Mouse (Mus musculus) common myeloid progenitor, adult 5-6 weeks (primary cell): ENCODE results near the gene Catsper4. TPM values are rescaled to one million over a fixed set of nuclear protein-coding genes. Genes with fewer than 3 reads are reported as not detected.
"Not testable (repeated sequence)": the region's sequence is repeated elsewhere in the genome, so short reads cannot be mapped to it uniquely, and the experiment has no call there.

Source experiments
- ATAC-seq: replicated peaks from 2 replicates; pipeline ENCODE4 v1.8.0; 2016; ENCODE audit warnings: low read depth, mild to moderate bottlenecking, moderate TSS enrichment, inconsistent platforms; ENCODE audit not compliant: poor library complexity, severe bottlenecking
- total RNA-seq: library from RNA; stranded (forward); fragments of 200-1000, 187-1606 nt; gene quantifications from 2 replicates; pipeline ENCODE4 v1.2.3, GENCODE M21; 2017

The Catsper4 gene
- not detected in 2 replicates for total RNA-seq

DNA sequence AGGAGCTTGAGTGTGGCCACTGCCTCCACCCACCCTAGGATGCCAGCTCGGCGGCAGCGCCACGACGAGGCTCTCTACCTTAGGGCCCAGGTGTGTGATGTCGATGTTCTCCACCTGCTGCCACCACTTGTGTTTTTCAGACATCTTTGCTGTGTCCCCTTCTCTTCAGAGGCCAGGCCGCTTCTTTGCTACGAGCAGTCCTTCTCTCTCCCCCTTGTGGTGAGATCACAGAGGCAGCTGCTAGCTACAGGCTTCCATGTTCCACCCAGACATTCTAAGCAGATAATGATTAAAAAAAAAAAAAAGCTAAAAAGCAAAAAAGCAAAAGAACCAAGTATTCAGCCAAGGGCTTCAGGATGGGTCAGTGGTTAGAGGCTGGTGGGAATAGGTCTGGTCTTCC is at the start of gene Catsper4:
Catsper4 (minus strand) TSS at position 190 of the 400 bp plus-strand sequence.
- ATAC-seq: no peak

DNA sequence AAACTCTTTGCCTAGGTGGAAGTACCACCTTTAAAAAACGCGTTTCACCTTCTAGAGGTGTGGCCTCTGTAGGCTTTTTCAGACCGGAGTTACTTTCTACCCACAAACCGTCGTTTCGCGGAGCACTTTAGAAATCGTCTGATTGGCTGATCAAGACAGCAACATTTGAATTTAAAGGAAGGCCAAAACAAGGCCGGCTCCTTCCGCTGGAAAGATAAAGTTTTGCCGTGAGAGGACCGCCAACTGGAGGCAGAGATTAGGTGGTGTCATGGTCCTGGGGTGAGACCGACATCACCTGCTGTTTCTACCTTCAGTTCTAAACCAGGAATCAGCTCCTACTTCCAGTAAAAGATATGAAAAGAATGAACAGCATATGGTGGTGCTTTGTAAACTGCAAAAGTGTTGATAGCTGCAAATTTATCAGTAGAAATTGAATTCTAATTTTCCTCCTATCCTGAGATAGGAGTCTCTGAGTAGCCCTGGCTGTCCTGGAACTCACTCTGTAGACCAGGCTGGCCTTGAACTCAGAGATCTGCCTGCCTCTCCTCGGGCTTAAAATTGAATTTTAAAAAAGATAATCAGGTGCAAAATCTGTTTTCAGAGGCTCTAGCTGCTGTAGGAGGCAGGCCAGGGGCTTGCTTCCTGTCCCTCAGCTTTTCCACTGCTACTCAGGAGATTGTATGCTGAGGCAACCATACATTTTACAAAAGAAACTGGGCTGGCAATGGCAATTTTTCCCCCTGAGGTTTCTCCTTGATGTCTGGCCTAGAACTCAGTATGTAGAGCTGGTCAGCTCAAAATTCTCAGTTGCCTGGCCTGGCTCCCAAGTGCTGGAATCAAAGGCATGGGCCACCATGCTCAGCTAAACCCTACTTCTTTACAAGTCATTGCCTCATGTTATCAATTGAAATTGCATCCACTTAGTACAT is 46.5 kb upstream of the Catsper4 start:
- peak; percentile 87 for ATAC-seq

DNA sequence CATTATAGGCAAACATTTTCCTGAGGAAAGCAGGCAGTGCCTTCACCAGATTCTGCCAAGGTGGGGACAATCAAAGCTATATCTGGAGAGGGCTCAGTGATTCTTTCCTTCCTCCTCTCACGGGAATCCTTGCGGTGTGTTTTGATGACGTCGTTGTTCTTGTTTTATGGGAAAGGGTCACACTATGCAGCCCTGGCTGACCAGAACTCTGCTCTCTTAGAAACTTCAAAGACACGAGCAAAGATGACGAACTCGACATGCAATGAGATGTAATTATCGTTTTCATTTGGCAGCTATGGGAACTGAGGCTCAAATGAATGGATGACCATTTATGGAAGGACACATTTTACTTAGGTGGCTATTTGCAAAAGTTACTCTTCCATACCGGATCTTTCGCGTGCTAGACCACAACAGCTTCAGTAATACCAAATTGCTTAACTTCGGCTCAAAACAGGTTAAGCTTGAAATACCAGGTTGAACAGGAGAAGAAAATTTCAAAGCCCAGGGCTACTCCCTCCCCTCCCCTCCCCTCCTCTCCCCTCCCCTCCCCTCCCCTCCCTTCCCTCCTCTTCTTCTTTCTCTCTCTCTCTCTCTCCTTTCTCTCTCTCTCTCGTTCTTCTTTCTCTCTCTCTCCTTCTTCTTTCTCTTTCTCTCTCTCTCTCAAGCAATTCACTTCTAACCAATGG is 45.7 kb upstream of the Catsper4 start:
- no peak for ATAC-seq

GRCm38 (mm10) chr4:134271979-134272378 is 44.8 kb upstream of the Catsper4 start:
- no peak for ATAC-seq

GRCm38 (mm10) chr4:134269622-134270021 is 42.4 kb upstream of the Catsper4 start:
- ATAC-seq: not testable (repeated sequence)

DNA sequence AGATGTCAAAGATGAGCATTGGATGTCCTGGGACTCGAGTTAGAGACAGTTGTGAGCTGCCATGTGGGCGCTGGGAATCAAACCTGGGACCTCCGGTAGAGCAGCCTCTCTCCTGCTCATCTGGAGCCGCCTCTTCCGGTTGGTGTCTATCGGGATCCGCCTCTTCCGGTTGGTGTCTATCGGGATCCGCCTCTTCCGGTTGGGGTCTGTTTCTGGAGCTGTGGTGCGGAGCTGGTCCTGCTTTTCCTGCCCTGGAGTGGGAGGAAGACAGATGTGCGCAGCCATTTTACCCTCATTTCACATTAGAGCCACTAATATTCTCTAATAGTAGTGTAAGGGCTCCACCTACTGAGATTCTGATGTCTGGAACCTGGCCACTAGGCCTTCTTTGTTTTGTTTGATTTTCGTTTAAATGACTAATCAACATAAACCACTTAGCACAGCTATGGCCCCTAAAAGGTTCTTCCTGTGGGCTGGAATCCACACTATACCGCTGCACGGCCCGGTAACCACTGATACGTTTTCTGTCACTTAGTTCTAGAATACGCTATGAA is 41.0 kb upstream of the Catsper4 start:
- peak; percentile 46 for ATAC-seq

GRCm38 (mm10) chr4:134265860-134266585 is 38.8 kb upstream of the Catsper4 start:
- ATAC-seq: no peak

DNA sequence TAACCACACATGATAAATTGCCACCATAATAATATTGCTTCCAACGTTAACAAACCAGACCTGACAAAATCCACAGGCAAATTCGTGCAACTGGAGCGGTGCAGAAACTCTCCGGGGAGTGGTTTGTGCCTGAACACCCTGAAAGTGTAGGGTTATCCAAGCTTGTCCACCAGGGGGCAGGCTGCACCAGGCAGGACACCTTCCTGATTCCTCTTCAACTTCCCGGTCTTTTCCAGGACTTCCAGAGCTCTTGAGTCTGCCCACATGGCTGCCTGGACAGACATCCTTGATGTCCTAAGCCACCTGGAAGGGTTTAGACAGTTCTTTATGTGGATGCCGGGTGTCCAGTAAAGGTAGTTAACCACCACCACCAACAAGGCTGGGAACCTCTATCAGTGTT is 36.0 kb upstream of the Catsper4 start:
- 0 out of 2 replicates have a peak, but pooled peaks have one; percentile 60 for ATAC-seq

DNA sequence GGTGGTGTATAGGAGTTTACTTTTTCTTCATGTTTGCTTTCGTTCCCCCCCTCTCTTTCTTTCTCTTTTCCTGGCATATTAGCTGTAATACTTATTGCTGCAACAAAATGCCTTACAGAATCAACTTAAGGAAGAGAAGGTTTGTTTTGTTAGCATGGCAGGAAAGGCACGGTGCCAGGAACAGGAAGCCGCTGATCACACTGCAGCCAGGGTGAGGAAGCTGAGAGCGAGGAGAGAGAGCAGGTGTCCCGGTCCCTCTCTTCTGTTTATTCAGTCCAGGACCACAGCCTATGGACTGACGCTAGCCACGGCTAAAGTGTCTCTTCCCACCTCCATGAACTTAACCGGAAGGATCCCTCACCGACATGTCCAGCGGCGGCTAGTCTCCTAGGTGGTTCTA is 31.2 kb upstream of the Catsper4 start:
- peak; percentile 50; the same call in 1 of the 2 replicates for ATAC-seq

DNA sequence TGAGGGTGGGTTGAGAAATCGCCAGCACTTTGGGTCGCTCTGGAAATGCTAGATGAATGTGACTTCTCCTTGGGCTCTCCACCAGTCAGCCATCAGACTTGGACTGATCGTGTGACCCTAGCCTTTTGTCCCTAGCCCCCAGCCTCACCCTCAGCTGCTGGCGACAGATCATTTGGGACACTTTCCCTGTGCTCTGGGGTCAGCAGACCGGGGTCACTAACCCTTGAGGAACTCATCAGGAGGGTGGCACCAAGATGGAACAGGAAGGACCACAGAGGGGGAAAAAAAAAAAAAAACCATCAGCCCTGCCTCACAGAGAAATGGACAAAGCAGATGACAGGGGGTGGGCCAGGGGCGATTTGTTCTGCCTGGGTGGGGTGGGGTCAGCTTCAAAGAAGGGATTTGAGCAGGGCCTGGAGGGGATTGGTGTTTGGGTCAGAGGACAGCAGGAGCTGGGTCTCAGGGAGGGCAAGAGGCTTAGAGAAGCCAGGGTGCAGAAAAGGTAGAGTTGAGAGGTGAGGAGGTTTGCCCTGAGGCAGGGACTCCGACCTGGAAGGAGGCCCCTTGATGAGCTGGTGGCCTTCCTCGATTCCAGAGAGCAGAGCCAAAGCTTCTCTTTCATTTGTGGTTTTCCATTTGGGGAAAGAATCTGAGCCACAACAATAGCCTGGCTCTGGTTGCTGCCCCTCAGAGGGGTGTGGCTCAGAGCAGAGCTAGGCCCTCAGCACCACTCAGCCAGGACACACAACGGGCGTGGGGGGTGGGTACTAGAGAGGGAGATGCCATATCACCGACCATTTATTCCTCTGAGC is 30.2 kb upstream of the Catsper4 start:
- no peak for ATAC-seq

DNA sequence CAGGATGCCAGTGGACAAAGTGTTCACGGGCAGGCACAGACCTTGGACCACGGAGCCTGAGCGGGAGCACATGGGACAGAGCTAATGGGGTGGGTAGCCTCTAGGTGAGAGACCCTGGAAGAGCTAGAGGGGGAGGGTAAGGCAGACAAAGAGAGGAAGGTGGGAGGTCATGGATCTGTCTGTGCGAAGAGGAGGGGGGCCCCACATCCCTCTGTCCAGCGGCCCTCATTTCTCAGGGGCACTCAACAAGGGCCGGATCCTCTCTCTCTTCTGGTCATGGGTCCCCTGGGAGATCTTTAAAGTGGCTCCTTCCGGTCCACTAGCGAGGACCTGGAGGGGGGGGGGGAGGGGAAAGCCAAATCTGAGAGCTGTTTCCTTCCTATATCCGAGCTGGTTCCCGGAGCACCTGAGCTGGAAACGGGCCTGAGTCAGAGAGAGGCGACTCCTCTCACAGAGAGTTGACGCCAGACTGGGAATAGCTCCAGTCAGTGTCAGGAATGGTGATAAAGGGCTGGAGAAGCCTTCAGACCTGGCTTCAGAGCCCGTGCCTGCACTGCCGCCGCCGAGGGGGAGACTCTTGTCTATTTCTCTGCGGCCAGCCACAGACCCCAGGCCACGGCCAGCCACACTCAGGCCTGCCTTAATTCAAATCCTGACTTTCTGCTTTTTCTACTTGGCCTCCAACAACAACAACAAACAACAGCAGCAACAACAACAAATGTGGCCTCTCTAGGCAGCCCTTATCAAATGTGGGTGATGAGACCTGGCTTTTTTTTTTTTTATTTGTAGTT is 29.4 kb upstream of the Catsper4 start:
- no peak for ATAC-seq

GRCm38 (mm10) chr4:134255854-134256253 is 28.7 kb upstream of the Catsper4 start:
- ATAC-seq: no peak

- no peak for ATAC-seq
Observed at GRCm38 (mm10) chr4:134254835-134255234, 27.7 kb upstream of the Catsper4 start.

GRCm38 (mm10) chr4:134253722-134254324 is 26.6 kb upstream of the Catsper4 start, which contains the start of gene Grrp1:
Gene Grrp1, minus strand, starts transcription at chr4:134254106.
- ATAC-seq: no peak

DNA sequence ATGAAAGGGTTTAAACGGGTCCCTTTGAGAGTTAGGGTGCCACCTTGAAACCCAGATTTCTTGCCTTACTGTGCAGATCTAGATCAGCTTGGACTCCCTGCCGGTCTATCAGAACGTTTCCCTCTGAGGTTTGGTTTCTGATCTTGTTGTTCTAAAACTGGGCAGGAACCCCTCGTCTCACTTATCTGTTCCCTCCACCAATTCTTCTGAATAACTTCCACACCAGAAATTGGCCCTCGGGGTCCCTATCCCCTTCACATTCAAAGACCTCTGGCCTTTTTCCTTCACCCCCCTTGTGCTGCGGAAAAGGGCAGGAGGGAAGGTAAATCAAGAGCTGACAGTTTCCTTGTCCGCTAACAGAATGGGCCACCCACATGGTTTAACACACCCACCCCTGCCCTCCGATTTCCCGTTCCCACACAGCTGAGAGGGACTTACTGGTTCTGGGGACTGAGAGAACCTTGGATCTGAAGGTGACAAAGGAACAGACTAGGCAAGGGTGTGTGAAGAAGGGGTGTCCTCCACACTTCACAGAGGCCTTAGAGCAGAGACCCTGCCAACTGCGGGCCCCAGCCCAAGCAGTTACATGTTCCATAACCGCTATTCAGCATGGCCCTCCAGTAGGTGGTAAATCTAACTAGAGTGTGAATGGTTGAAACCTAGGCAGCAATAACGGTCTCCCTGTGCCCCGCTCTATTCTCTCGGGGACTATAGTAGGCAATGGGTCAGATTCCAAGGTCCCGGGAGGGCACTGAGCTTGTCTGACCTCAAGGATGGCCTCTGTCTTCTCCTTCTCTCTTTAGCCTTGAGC is 25.9 kb upstream of the Catsper4 start:
- ATAC-seq: no peak

DNA sequence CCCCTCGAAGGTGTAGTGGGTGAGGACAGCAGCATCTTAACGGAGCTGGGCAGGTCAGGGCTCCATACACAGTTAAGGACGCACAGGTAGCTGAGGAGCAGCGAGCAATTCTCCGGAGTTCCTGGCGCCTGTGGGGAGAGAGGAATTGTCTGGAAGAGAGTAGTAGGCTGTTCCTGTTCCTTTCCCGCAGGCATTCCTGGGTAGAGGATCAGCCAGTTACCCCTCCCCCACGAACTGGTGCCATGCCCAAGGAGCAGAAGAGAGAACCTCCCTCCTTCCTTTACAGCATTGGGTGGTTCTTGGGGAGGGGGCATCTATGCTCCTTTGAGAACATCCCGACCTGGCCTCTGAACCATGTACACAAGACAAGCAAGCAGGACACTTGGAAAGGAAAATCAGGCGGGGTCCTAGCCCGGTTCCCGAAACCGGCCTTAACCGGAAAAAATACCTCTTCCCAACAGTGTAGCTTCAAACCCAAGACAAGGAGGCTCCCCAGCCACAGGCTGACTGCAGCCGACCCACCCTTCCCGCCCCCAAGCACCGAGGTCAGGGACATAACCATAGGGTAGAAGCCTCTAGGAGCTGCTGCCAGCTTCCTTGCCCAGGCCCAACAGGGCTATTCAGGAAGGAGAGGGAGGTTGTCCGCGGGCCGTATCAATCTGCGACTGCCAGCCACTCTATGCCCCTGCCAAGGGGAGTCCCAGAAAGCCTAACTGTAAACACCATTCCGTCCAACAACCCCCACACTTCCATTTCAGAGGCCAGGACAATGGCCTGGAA is 25.1 kb upstream of the Catsper4 start:
- ATAC-seq: no peak
